Mouse (Mus musculus) small intestine, adult 2 months (tissue): ENCODE data around the gene Azgp1. TPM values are rescaled to one million over a fixed set of nuclear protein-coding genes. Genes with fewer than 3 reads are reported as not detected.
"Not testable (repeated sequence)": the region's sequence is repeated elsewhere in the genome, so short reads cannot be mapped to it uniquely, and the experiment has no call there.

Experiments used
- H3K27ac ChIP-seq: fragments of 200-500 bp; 2 replicates; pipeline ENCODE4 v1.5.1; 2012; ENCODE audit warnings: low read depth, low read length, control low read depth, inconsistent platforms; ENCODE audit not compliant: insufficient read depth
- H3K27me3 ChIP-seq: fragments of 200-500 bp; 2 replicates; pipeline ENCODE4 v1.6.1; 2012; ENCODE audit warnings: mild to moderate bottlenecking, moderate library complexity, low read length, inconsistent platforms; ENCODE audit not compliant: control insufficient read depth, insufficient read depth
- H3K36me3 ChIP-seq: fragments of 200-500 bp; 2 replicates; pipeline ENCODE4 v1.6.1; 2012; ENCODE audit warnings: mild to moderate bottlenecking, low read length, control low read depth, inconsistent platforms; ENCODE audit not compliant: control insufficient read depth, insufficient read depth
- H3K4me1 ChIP-seq: fragments of 200-500 bp; 2 replicates; pipeline ENCODE4 v1.6.1; 2012; ENCODE audit warnings: low read length, inconsistent platforms, mixed read lengths; ENCODE audit not compliant: control insufficient read depth, insufficient read depth, insufficient read length
- H3K4me3 ChIP-seq: fragments of 200-500 bp; 2 replicates; pipeline ENCODE4 v1.5.1; 2012; ENCODE audit warnings: low read depth, mild to moderate bottlenecking, control low read depth, inconsistent platforms, low read length, moderate library complexity
- CTCF ChIP-seq: fragments of 200-500 bp; IDR thresholded peaks from 2 replicates; pipeline ENCODE4 v1.5.1; 2012; ENCODE audit warnings: low read depth, mild to moderate bottlenecking, control low read depth, inconsistent platforms, low read length, moderate library complexity, mixed read lengths; ENCODE audit not compliant: insufficient replicate concordance, insufficient read length; ENCODE audit errors: extremely low read depth
- POLR2A ChIP-seq: fragments of 200-500 bp; IDR thresholded peaks from 2 replicates; pipeline ENCODE4 v1.6.1; 2012; ENCODE audit warnings: low read depth, mild to moderate bottlenecking, control low read depth, inconsistent platforms, low read length, moderate library complexity
- WGBS: fragments of 180-500 bp; shearing (Covaris S2); methylation state at CpG from one replicate; pipeline ENCODE4 v1.1.7; 2018; 5-methylcytosine and 5-hydroxymethylcytosine counted together
- polyA plus RNA-seq: library from polyadenylated mRNA; depleted of rRNA; stranded (reverse); fragments of >200 nt; gene quantifications from 2 replicates; pipeline ENCODE4 v1.2.3, GENCODE M21; 2012; rRNA removed

Gene Azgp1
- polyA plus RNA-seq, 1 experiment: not detected

- Histone ChIP-seq H3K4me1 (no peaks in the 10 kb centered on the region), H3K27me3 (no peaks in the 10 kb centered on the region), H3K27ac (no peak overlapping the region), H3K36me3 (no peaks in the 10 kb centered on the region), H3K4me3 (no peak overlapping the region)
- TF ChIP-seq CTCF: no peak
- no peak for TF ChIP-seq POLR2A
- WGBS: 65% methylated on average over 2 of the region's 2 CpGs
Measured at GRCm38 (mm10) chr5:137979081-137979480, 2.2 kb upstream of the Azgp1 start.

DNA sequence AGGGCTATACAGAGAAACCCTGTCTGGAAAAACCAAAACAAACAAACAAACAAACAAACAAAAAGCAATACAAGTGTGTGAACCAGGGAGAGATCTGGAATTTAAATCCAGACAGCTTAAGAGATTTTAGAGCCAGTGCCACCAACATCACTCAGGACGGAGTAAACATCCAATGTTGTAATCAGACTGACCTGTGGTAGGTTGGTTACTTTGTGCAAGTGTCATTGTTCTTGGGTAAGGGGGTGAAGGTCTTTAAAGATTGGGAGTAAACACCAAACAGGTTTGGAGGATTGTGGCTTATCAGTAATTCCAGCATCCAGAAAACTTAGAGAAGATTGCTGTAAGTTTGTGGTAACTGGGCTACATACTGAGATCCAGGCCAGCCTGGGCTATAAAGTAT is 5.0 kb downstream of the Azgp1 start:
- no peak for TF ChIP-seq CTCF
- no peak for TF ChIP-seq POLR2A
- Histone ChIP-seq H3K4me3 (no peak overlapping the region), H3K27ac (no peak overlapping the region), H3K27me3 (no peaks in the 10 kb centered on the region), H3K36me3 (no peaks in the 10 kb centered on the region), H3K4me1 (no peaks in the 10 kb centered on the region)
- 82% methylated on average over 1 of the region's 1 CpGs for WGBS

DNA sequence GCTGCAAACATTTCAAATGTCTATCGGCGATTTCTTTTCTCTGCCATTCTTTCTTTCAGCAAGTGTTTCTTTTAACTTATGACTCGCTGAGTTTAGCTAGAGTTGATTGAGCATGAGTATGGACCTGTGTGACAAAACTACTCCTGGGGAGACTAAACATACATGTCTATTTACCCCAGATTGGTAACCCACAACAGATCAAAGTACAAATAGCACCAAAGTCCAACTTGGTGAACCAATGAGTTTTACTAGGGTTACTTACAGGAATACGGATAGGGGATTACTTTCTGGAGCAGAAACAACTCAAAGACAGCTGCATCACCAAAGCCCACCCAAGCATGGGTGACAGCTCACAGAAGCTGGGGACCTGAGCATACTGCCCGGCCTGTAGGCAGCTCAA is 28.1 kb downstream of the Azgp1 start:
- TF ChIP-seq POLR2A (no peak), CTCF (no peak)
- WGBS: 76% methylated on average over 5 of the region's 5 CpGs
- H3K27me3 ChIP-seq: no peaks in the 10 kb centered on the region
- no peaks in the 10 kb centered on the region for H3K36me3 ChIP-seq
- H3K4me1 ChIP-seq: no peaks in the 10 kb centered on the region
- H3K4me3 ChIP-seq: no peak overlapping the region
- no peak overlapping the region for H3K27ac ChIP-seq

GRCm38 (mm10) chr5:138012382-138012781 is 31.1 kb downstream of the Azgp1 start:
- whole genome bisulfite sequencing: 73% methylated on average over 5 of the region's 5 CpGs
- H3K36me3 ChIP-seq: no peaks in the 10 kb centered on the region
- H3K4me1 ChIP-seq: no peaks in the 10 kb centered on the region
- H3K4me3 ChIP-seq: no peak overlapping the region
- TF ChIP-seq POLR2A (no peak), CTCF (no peak)
- no peak overlapping the region for H3K27ac ChIP-seq
- no peaks in the 10 kb centered on the region for H3K27me3 ChIP-seq

GRCm38 (mm10) chr5:138016530-138016929 is 35.2 kb downstream of the Azgp1 start:
- Histone ChIP-seq H3K36me3 (no peaks in the 10 kb centered on the region), H3K27me3 (no peaks in the 10 kb centered on the region), H3K4me1 (no peaks in the 10 kb centered on the region), H3K27ac (no peak overlapping the region), H3K4me3 (no peak overlapping the region)
- TF ChIP-seq POLR2A: no peak
- TF ChIP-seq CTCF: no peak
- 53% methylated on average over 2 of the region's 2 CpGs for WGBS

DNA sequence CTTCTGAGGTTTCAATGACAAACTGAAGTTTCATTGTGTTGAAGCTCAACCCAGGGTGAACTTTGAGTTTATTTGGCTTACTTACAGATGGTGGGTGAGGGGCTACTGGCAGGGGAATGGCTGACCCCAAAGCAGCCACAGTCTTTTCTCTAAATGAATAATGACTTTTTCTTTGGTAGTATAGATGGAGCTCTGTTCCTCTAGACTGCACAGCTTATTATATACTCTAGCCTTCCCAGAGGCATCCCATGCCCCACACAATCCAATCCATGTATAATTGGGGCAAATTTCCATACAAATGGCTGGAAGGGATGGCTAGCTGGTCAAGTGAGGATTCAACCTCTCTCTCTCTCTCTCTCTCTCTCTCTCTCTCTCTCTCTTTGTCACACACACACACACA is 35.7 kb downstream of the Azgp1 start:
- H3K27ac ChIP-seq: no peak overlapping the region
- TF ChIP-seq POLR2A: no peak
- H3K27me3 ChIP-seq: no peaks in the 10 kb centered on the region
- H3K4me1 ChIP-seq: no peaks in the 10 kb centered on the region
- no peak overlapping the region for H3K4me3 ChIP-seq
- H3K36me3 ChIP-seq: no peaks in the 10 kb centered on the region

- not testable (repeated sequence) for H3K4me1 ChIP-seq, H3K27me3 ChIP-seq, H3K27ac ChIP-seq, H3K36me3 ChIP-seq, H3K4me3 ChIP-seq
- WGBS: 77% methylated on average over 4 of the region's 4 CpGs
Measured at GRCm38 (mm10) chr5:138019577-138019976, 38.3 kb downstream of the Azgp1 start.

DNA sequence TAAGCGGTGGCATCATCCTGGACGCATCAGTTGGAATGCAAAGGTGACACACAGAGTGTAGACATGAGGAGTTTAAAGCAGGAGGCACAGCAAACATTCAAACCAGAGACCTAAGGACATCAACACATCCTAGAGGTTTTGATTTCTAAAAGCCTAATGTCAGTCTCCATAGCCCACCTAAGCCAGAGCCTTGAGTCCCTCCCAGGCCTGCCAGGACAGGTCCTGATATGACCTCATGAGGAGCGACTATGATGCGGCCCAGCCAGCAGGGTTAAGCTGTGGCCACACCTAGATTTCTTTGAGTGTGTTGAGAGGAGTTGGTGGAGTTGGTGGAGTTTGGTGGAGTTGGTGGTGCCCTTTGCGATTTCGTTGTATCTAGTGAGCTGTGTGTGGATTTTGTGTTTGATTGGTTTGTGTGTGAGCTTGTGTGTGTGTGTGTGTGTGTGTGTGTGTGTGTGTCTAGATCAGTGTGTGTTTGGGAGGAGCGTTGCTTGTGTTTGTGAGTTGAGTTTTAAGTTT is 39.7 kb downstream of the Azgp1 start, which contains the start of the genes Smok3a and Smok3b:
Gene Smok3a, plus strand, starts transcription at position 301 of the 519 bp plus-strand sequence.
Gene Smok3b, plus strand, starts transcription at position 469 of the 519 bp plus-strand sequence.
- not testable (repeated sequence) for H3K27ac ChIP-seq, H3K36me3 ChIP-seq, H3K4me3 ChIP-seq, H3K27me3 ChIP-seq, H3K4me1 ChIP-seq
- WGBS: 73% methylated on average over 3 of the region's 7 CpGs

Other genes with a start within 250 kb of the Azgp1 start
- 7.3 and 25.1 TPM in 2 replicates for gene Nyap1, start 239.9 kb upstream of the Azgp1 start, polyA plus RNA-seq
- gene Tsc22d4, start 235.8 kb upstream of the Azgp1 start, polyA plus RNA-seq: 72.9 and 209 TPM in 2 replicates
- 40.0 and 75.4 TPM in 2 replicates for gene Ppp1r35, start 202.7 kb upstream of the Azgp1 start, polyA plus RNA-seq
- gene Mepce, start 193.9 kb upstream of the Azgp1 start, polyA plus RNA-seq: 11.0 and 41.7 TPM in 2 replicates
- gene Zcwpw1, start 193.7 kb upstream of the Azgp1 start, polyA plus RNA-seq: 0.25 and 0.39 TPM in 2 replicates
- 4.3 and 5.0 TPM in 2 replicates for gene Pilra, start 145.2 kb upstream of the Azgp1 start, polyA plus RNA-seq
- gene Pilrb1, start 123.4 kb upstream of the Azgp1 start, polyA plus RNA-seq: 4.8 and 5.4 TPM in 2 replicates
- 3.7 and 5.2 TPM in 2 replicates for gene Pilrb2, start 109.7 kb upstream of the Azgp1 start, polyA plus RNA-seq
- 19.2 and 46.0 TPM in 2 replicates for gene Cyp3a13, start 59.9 kb upstream of the Azgp1 start, polyA plus RNA-seq
- gene Gjc3, start 18.4 kb upstream of the Azgp1 start, polyA plus RNA-seq: 0.04 and 0.08 TPM in 2 replicates
- not detected in 2 replicates for gene Smok3a, start 39.7 kb downstream of the Azgp1 start, polyA plus RNA-seq
- gene Smok3b, start 39.9 kb downstream of the Azgp1 start, polyA plus RNA-seq: not detected in 2 replicates
- gene Smok3c, start 71.7 kb downstream of the Azgp1 start, polyA plus RNA-seq: not detected in 2 replicates
- 0.63 and 1.4 TPM in 2 replicates for gene Zkscan1, start 103.6 kb downstream of the Azgp1 start, polyA plus RNA-seq
- 2.5 and 3.2 TPM in 2 replicates for gene Zscan21, start 135.4 kb downstream of the Azgp1 start, polyA plus RNA-seq
- gene Zfp113, start 174.2 kb downstream of the Azgp1 start, polyA plus RNA-seq: 0.28 and 0.81 TPM in 2 replicates
- 32.7 and 61.2 TPM in 2 replicates for gene Cops6, start 179.6 kb downstream of the Azgp1 start, polyA plus RNA-seq
- 11.0 and 18.3 TPM in 2 replicates for gene Ap4m1, start 190.5 kb downstream of the Azgp1 start, polyA plus RNA-seq
- 10.8 and 25.2 TPM in 2 replicates for gene Mcm7, start 190.9 kb downstream of the Azgp1 start, polyA plus RNA-seq
- 25.5 and 46.4 TPM in 2 replicates for gene Taf6, start 205.9 kb downstream of the Azgp1 start, polyA plus RNA-seq
- gene Cnpy4, start 206.0 kb downstream of the Azgp1 start, polyA plus RNA-seq: 0.39 and 1.5 TPM in 2 replicates
- 2.4 and 3.0 TPM in 2 replicates for gene Mblac1, start 212.8 kb downstream of the Azgp1 start, polyA plus RNA-seq
- 0.61 and 0.70 TPM in 2 replicates for gene Nxpe5, start 244.4 kb downstream of the Azgp1 start, polyA plus RNA-seq